Mouse (Mus musculus) brain, embryonic 14.5 days (tissue): ENCODE measurements around the gene Prss50.

Source experiments
- CTCF ChIP-seq: fragments of 200-500 bp; IDR thresholded peaks from 2 replicates; pipeline ENCODE4 v1.5.1; 2012; ENCODE audit warnings: inconsistent platforms, mild to moderate bottlenecking, moderate library complexity, borderline replicate concordance; ENCODE audit not compliant: insufficient read depth, insufficient read length; ENCODE audit errors: extremely low read depth
- POLR2A ChIP-seq: fragments of 200-500 bp; IDR thresholded peaks from 2 replicates; pipeline ENCODE4 v1.6.1; 2012; ENCODE audit warnings: mild to moderate bottlenecking, inconsistent platforms, borderline replicate concordance; ENCODE audit not compliant: poor library complexity, insufficient read depth, insufficient read length, severe bottlenecking; ENCODE audit errors: extremely low read depth

- TF ChIP-seq POLR2A (no peak), CTCF (no peak)
These were observed 35.7 kb downstream of the Prss50 start for GRCm38 (mm10) chr9:110893429-110893828.
